Mouse (Mus musculus) mouse embryonic stem cell (cell line): ENCODE measurements around the gene Acad8.

Source experiments
- in situ Hi-C, 2 experiments: fragments of 300-500 bp; cut with MboI; formaldehyde crosslinking; loops; 1 replicate in 1 of 2; 3 replicates in 1 of 2; pipeline ENCODE4 v1.14.3; 2019 to 2020; ENCODE audit warnings: low sequenced_read_pairs in 2 of 2, low pct_unique_long_range_greater_than_20kb in 1 of 2, mixed read lengths in 1 of 2; ENCODE audit not compliant: unreplicated experiment in 1 of 2

The Acad8 gene

DNA sequence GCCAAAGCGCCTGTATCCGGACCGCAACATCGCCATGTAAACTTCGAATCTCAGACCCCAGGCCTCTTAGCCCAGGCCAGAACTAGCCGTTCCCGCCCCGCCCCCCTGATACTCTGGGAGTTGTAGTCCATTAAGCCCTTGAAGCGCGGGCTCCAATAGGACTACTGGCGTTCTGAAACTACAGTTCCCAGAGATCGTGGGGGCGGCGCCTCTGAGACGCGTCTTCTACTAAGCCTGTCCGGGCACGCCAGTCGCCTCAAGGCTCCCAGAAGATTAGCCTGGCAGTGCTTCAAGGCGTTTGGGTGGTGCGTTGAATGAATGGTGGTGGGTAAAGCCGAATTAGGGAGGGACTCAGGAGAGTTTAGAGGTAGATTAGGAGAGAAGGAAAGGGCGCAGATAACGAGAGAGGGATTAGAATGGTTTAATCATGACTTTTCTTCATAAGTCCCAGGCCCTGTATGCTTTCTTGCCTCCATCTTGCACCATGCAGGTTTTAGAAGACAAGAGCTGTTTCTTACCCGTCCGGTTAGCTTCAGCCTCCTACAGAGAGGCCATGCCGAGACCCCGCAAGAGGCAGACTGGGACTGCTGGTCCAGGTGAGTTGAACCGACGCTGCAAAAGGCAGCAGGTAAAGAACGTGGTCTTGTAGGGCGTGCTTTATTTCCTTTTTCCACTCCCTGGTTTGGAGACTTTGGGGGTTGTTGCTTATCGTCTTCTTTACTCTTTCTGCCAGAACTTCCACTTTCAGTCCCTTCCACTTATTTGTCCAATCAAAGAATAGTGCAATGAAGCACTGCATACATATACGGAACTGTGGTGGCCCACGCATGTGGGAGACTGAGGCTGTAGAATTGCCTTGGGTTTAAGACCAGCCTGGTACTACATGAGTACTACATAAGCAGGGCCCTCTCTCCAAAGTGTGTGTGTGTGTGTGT is at the start of gene Acad8, which contains the start of gene Thyn1:
Acad8 (minus strand) TSS at position 106 of the 935 bp plus-strand sequence.
Thyn1 (plus strand) TSS at position 250 of the 935 bp plus-strand sequence.
- in situ Hi-C loops = no loop called here

DNA sequence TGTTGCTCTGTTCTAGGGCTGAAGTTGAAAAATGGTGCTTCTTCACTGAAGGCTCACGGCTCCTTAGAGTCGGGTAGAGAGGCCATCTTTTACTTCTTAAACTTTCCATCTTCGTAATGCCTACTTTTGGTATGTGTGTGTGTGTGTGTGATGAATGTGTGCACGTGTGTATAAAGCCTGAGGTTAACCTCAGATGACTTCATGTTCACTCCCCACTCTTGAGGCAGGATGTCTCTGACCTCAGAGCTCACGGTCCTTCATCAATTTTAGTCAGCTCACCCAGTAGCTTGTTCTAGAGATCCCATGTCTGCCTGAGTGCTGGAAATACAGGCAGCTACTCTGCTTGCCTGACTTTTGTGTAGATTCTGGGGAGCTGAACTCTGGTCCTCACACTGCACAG is 44.5 kb upstream of the Acad8 start:
- in situ Hi-C loops = no loop called here

DNA sequence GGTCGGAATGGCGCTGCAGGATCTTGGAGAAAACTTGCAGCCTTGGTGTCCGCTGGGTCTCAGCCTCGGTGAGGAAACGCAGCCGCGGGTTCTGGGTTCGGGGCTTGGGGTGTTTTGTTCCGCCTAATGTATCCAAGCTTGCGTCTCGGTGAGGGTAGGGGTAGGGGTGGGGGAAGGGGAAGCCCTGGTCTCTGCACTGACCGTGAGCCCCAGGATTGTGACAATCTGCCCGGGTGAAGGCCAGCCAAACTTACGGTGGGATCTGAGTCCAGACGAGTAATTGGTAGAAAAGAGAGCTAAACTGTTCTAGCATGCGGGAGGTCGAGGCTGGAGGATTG is 31.4 kb upstream of the Acad8 start:
- in situ Hi-C loops = no loop called here

DNA sequence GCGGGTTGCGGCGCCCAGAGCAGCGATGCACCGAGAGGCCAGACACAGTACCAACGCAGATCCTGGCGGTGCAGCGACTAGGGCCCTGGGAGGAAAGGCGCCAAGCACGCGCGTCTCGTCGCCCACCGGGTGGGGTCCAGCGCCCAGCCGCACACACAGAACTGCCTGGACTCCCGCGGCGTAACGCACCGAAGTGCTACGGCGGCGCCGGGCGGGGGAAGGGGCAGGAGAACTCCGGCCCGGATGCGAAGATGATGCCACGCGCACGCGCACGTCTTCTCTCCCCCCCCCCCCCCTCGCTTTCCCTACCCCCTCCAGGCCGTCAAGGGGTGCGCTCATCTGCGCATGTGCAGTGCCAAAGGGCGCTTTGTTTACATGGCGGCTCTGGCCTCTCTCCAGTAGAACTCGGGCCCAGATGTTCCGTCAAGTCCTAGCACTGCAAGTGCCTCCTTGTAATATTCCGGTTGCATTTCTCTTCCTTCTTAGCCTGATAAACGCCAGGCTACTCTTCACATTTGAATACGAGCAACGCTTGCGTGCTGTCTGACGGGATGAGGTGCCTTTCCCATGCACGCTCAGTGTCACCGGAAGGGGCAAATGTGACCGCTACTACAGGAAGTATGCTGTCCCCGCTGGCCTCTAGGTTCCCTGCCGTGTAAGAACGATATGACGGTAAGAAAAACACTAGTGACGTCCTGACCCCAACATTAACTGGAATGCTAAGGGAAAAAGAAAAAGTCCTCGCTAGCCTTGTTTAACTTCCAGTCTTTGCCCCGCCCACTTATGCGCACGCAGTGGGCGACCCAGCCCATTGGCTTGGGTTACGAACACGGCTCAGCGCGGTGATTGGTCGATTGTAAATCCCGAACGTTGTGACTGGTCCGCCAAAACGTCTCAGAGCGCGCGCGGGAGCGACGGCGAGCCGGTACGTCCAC is 30.7 kb upstream of the Acad8 start, which contains the start of the genes Vps26b and Ncapd3:
Vps26b (minus strand) TSS at position 238 of the 935 bp plus-strand sequence.
Ncapd3 (plus strand) TSS at position 348 of the 935 bp plus-strand sequence.
- in situ Hi-C loops = no loop called here

DNA sequence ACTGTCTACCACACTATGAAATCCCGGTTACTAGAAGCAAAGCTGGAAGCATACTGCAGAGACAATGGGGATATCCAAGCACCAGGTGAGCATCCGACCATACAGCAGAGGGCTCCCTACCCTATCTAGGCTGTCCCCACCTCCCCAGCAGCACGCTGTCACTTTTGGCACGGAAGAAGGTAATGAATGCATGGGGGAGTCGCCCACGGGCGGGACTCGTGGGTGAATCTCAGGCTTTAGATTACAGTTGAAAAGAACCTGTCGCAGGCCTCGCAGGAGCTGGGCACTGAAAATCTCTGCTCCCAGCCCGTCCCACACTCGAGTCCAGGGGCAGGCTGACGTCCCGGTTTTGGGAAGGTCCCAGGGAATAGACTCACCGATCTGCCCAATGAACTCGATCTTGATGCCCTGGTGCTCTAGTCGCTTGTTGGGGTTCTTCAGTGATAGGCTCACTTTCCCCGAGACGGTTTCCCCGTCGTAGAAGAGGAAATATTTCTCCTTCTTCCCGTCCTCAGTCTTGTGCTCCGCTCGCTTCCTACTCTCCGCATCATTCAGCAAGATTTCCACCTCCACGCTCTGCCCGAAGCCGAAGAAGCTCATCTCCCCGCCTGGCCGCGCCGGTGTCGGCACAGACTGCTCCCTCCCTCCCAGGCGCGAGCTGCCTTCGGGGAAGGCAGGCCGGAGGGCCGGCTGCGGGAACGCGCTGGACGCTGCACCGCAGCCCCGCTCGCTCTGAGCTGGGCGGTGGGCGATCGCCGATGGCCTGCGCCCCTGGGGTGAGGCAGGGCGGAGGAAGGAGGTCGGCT is 29.9 kb upstream of the Acad8 start:
- in situ Hi-C loops = no loop called here

DNA sequence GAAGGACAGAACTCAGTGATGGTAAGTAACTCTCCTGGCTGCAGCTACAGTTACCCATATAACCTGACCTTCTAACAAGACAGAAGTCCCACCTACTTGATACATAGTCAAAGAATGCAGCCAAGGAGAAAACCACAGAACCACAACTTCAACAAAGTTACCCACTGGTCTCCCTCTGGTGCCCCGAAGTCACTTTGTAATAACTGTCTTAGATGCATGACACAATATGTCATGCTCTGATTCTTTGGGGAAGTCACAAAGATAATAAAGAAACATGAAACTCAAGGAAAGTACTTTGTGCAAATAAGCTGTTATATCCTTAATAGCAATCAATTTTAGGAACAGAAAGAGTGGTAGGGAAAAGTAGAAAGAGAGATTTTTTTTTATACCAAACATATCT is 27.3 kb upstream of the Acad8 start:
- in situ Hi-C loops = no loop called here

DNA sequence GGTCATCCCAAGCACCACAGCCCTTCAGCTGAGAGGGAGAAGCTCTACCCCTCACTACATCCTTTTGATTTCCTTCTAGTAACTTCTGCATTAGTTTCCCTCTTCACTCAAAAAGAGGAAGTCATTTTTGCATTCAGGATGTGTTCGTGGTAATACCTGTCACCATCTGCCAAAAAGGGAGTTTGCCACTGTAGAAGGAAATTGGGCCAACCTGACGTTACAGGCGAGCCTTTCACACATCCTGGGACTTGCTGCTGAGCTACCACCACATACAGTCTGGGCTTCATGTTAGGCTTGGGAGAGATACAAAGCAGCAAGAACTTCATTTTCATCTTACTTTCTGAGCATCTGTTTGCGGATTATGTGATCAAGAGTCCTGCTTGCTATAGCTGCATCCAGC is 24.3 kb upstream of the Acad8 start:
- in situ Hi-C loops = no loop called here

DNA sequence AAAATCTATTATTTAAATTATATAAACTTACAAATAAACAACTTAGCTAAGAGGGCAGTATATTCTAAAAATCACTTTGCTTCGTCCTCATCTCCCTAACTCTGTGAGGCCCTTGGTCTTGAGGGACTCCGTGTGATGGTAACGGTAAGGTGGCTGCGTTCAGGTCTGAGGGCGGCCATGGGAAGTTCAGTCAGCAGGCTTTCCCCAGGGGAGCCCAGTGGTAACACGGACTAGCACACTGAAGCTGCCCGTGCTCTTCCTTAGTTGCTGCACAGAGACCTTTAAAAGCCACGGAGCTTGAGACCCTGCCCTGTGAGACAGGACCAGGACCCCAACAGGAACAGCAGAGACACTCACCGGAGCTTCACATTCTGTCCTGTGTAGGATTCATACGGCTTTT is 19.6 kb upstream of the Acad8 start:
- in situ Hi-C loops = no loop called here

DNA sequence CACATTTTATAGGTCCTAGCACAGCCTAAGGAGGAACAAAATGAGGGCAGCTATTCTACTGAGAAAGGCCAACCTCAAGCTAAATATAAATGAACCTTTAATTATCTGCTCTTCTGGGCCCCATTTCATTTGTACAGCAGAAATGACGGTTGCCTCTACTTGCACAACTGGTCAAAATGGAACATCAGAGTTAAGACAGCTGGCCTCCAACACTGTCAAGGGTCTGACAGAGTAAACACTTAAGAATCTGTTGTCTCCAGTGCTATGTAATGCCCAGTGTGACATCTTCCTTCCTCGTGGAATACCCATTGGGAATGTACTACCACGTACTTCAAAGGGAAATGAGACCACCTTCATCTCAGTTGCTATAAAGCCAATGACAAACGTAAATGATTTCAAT is 12.2 kb upstream of the Acad8 start:
- in situ Hi-C loops = no loop called here

DNA sequence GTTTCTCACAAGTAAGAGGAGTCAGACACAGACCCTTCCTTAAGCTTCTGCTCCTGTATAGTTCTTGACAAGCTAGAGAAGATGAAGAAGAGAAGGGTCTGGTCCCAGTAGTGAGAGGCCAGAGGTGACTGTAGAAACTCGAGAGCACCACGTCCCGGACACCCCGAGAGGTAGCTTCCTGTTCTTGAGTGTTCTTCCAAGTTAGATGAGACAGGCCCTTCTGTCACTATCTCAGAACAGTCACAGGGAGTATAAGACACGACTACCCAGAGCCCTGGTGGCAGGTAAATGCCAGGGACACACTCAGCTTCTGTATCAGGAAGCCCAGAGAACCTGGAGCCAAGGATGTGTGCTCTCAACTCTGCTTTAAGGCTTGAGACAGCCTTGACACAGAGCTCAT is 9.9 kb upstream of the Acad8 start:
- in situ Hi-C loops = no loop called here

DNA sequence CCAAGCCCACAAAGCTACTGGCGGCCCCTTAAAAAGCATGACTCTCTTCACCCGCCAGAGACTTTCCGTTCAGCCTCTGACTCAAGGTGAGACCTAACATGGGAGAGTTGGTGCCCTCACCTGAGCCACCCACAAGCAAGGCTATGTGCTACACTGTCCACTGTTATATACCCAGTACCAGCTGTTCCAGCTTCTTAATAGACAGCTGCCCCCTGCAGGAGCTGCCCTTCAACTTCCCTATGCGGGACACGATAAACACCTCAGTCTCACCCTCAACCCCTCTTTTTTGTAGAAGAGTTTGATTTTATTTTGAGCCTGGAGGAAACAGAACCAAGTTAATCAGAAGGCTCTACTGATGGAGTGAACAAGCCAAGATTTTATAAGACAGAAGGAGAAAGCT is 7.5 kb upstream of the Acad8 start:
- in situ Hi-C loops = no loop called here

DNA sequence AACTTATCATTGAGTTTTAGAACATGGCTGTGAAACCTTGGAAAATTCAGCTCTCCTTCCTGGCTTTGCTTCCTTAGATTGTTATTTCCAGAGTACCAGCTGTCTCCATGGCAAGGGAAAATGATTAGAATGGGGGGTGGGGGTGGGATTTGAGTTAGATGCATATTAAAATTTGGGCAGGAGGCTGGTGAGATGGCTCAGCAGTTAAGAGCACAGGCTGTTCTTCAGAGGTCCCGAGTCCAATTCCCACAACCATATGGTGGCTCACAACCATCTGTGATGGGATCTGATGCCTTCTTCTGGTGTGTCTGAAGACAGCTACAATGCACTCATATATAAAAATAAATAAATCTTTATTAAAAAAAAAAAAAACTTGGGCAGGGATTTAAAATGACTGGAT is 6.6 kb upstream of the Acad8 start:
- in situ Hi-C loops = no loop called here

DNA sequence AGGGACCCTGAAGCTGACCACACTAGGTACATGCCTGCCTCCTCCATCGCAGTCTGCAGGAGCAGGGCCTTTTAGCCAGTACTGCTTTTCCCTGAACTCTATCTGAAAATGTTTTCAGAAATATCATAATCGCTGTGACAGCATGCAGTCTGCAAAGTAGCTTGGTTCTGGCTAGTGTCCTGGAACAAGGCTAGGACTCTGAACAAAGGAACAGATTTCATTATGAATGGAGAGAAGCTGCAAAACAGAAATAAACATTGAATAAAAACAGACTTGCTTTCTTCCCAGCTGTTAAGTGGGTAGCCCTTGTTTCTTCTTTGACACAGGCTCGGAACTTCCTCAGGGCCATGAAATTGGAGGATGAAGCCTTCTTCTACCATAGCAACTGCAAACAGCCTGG is 5.9 kb upstream of the Acad8 start:
- in situ Hi-C loops = no loop called here

DNA sequence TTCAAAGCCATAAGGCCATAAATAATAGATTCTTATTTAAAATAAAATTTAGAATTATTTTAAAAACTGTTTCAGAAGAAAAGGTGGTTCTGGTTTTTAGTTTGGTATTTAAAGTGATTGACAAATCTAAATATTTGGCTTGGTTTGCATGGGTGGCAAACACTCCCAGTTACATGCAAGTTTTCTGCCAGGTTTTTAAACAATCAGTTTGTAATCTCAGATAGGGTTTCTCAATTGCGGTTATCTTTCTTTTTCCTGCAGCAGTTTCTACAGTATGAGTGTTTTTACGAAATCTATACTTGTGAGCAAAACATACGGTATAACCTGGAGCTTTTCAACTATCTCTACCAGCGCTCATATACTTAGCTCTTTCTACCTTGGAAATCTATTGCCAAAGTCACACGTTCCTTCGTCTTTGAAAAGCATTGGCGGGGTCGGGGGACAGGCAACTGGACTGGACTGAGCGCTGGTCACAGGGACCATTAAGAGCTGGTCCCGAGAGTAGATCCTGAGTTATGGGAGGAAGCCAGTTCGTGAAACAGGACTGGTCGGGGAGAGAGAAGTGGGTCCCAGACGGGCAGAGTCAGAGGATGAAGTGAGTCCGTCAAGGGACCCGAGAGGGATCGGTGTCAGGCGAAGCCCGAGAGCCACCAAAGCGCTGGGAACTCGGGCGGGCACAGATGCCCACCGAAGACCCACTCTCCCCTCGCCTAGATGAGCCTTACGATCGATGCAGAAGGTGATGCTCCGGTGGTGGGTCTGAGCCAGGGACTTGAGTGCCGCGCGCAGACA is 501 bp downstream of the Acad8 start:
- in situ Hi-C loops = no loop called here

DNA sequence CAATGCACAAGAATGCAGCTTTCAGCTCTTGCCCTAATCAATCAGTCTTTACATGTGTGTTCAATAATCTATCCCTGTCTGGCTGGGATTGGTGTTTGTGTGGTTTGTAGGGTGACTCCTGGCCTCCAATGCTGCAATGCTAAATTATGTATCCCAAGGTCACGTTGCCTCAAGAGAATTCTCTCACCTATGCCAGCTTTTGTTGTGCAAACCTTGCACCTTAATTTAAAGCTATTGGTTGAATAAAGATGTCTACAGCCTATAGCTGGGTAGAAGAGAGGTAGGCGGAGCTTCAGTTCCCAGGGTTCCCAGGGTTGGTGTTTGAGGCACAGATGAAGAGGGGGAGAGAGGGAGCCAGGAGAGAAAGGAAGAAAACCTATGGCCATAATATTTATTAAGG is 1.9 kb downstream of the Acad8 start:
- in situ Hi-C loops = no loop called here

DNA sequence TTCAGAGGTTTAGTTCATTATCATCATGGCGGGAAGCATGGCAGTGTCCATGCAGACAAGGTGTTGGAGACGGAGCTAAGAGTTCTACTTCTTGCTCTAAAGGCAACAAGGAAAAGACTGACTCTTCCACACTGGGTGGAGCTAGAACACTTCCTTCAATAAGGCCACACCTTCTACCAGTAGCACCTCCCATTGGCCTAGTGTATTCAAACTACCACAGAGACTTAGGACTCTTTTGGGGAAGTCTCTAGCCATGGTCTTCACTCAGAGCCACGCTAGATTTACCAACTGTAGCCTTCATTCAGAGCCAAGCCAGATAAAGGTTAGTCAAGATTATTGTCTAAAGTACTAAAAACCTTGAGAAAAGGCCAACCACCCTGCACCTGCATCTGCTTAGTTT is 2.3 kb downstream of the Acad8 start:
- in situ Hi-C loops = no loop called here

DNA sequence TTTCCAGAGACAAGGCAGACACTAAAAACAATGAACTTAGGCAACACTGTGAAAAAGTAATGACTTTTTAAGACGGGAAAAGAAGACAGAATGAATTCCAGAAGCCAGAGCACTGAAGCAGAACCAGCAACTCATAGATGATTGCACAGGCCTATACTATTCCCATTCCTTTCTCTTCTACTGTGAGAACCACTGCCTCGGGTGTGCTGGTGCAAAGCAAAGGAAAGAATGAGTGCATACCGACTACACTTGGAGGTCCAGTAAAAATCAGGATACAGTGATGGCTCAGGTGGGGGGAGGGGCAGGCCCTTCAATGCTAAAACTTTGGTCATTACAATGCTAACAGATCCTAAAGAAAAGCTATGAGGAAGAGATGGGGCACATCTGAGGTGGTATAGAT is 5.5 kb downstream of the Acad8 start:
- in situ Hi-C loops = no loop called here

DNA sequence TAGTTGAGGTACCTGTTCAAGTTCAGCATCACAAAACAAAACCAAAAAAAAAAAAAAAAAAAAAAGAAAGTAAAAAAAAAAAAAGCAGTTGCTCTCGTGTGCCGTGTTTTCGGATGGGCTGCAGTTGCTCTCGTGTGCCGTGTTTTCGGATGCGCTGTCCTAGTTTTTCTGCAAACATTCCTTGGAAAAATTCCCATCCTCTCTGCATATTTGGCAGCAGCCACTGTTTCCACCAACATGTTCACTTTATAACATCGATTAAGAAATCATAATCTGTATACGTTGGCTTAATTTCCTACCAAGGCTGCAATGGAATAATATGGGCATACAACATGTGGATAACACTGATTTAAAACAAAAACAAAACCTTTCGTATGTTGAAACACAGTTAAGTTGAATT is 6.2 kb downstream of the Acad8 start:
- in situ Hi-C loops = no loop called here
